Mouse (Mus musculus) midbrain, embryonic 14.5 days (tissue): ENCODE data around the gene Tnfsf14. TPM values are rescaled to one million over a fixed set of nuclear protein-coding genes. Genes with fewer than 3 reads are reported as not detected.

ENCODE experiments used
- ATAC-seq: fragments of 200-750 bp; cut with Nextera tagmentation; 2 replicates; pipeline ENCODE4 v1.8.0; 2017; ENCODE audit warnings: moderate number of reproducible peaks, moderate library complexity; ENCODE audit not compliant: low FRiP score, low TSS enrichment
- DNase-seq: peaks from one replicate; pipeline ENCODE4 v3.0.0-alpha.2; 2015
- H3K27ac ChIP-seq: fragments of 300-500 bp; sonication (generic); replicated peaks from 2 replicates; pipeline ENCODE4 v1.5.1; 2014; ENCODE audit warnings: mild to moderate bottlenecking, low read depth, low read length, moderate library complexity
- H3K27me3 ChIP-seq: fragments of 300-500 bp; sonication (generic); 2 replicates; pipeline ENCODE4 v1.6.1; 2014; ENCODE audit warnings: low read length, control low read depth, mixed read lengths; ENCODE audit not compliant: control insufficient read depth, insufficient read depth
- H3K36me3 ChIP-seq: fragments of 300-500 bp; sonication (generic); 2 replicates; pipeline ENCODE4 v1.6.1; 2014; ENCODE audit warnings: low read length, control low read depth; ENCODE audit not compliant: control insufficient read depth, insufficient read depth
- H3K4me1 ChIP-seq: fragments of 300-500 bp; sonication (generic); 2 replicates; pipeline ENCODE4 v1.6.1; 2014; ENCODE audit warnings: mild to moderate bottlenecking, antibody characterized with exemption, low read length, control low read depth; ENCODE audit not compliant: control insufficient read depth, insufficient read depth
- H3K4me2 ChIP-seq: fragments of 300-500 bp; sonication (generic); 2 replicates; pipeline ENCODE4 v1.6.1; 2014; ENCODE audit warnings: mild to moderate bottlenecking, low read length, moderate library complexity
- H3K4me3 ChIP-seq: fragments of 300-500 bp; sonication (generic); replicated peaks from 2 replicates; pipeline ENCODE4 v1.5.1; 2014; ENCODE audit warnings: low read depth, low read length
- H3K9ac ChIP-seq: fragments of 300-500 bp; sonication (generic); replicated peaks from 2 replicates; pipeline ENCODE4 v1.6.1; 2014; ENCODE audit warnings: mild to moderate bottlenecking, low read length, moderate library complexity
- H3K9me3 ChIP-seq: fragments of 300-500 bp; sonication (generic); 2 replicates; pipeline ENCODE4 v1.6.1; 2016; ENCODE audit warnings: low read length, control low read depth, mixed read lengths; ENCODE audit not compliant: control insufficient read depth
- WGBS: fragments of 180-500 bp; shearing (Covaris S2); extraction: QIAGEN DNeasy Blood & Tissue Kit; methylation state at CpG from one replicate; pipeline ENCODE4 v1.1.7; 2014; 5-methylcytosine and 5-hydroxymethylcytosine counted together
- polyA plus RNA-seq: library from polyadenylated mRNA; unstranded; fragments of >200 nt; fragmentation: Nextera tagmentation; extraction: Ambion mirVana; gene quantifications from 2 replicates; pipeline ENCODE4 v1.2.1, GENCODE M21; 2014

Gene Tnfsf14
- polyA plus RNA-seq, 1 experiment from 2014 or later = not detected

DNA sequence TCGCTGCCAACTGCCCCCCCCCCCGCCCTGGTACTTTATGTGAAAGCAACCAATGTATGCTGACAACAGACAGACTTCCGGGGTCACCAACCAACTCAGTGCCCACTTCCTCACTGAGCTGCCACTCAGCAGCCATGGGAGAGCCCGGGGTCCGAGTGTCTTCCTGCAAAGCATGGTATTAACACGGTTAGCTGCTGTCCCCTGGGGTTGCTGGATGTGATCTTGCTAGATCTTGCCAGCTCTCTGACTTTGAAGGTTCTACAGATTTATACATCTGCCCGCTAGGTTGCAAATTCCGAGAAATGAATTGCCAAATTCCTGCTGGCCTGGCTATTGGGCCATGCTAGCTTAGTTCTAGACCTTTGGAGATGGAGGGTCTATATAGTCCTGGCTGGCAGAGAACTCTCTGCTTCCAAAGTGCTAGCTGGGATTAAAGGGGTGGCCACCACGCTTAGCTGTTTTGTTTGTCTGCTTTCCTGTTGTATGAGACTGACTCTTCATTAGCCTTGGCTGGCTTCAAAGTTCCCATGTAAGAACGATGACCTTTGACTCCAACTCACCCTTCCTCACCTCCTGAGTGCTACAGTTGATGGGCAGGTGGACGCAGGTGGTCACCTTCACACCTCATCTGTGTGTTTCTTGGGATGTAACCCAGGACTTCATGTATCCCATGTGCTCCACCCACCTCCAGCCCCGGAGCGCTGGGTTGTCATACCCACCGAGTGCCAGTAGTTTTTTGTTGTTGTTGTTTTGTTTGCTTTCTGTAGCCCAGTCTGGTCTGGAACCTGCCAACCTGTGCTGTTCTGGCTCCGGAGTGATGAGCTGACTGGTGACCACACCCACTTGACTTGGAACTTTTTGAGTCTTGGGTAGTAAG, 36.1 kb upstream of the Tnfsf14 start:
- H3K4me2 ChIP-seq = no peak overlapping the region
- DNase-seq (no peak), ATAC-seq (no peak)
- WGBS = 82% methylated on average over 15 of the region's 15 CpGs
- H3K27me3 ChIP-seq = no peaks in the 10 kb centered on the region
- no peak overlapping the region for H3K27ac ChIP-seq
- peaks cover 9% of the 10 kb centered on the region; the same call in 1 of the 2 replicates for H3K36me3 ChIP-seq
- H3K4me1 ChIP-seq = no peaks in the 10 kb centered on the region
- no peak overlapping the region for H3K9ac ChIP-seq
- no peaks in the 10 kb centered on the region for H3K9me3 ChIP-seq
- H3K4me3 ChIP-seq = no peak overlapping the region

DNA sequence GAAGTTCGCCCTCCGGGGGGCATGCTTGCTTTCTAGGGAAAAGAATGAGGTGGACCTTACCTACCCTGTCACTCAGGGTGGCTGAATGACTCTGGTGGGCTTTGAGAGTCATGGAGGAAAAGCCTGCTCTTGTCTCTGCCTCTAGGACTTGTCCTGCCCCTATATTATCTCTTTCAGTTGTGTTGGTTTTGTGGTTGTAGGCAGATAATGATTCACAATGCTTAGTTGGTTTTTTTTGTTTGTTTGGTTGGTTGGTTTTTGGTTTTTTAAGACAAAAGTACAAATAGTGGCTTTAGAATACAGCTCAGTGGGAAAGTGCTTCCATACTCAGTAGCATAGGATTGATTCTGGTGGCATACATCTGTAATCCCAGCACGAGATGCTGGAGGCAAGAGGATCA, 34.9 kb upstream of the Tnfsf14 start:
- Histone ChIP-seq H3K4me1 (no peaks in the 10 kb centered on the region), H3K4me2 (no peak overlapping the region), H3K27me3 (no peaks in the 10 kb centered on the region), H3K9ac (no peak overlapping the region), H3K4me3 (no peak overlapping the region), H3K36me3 (no peaks in the 10 kb centered on the region), H3K27ac (no peak overlapping the region), H3K9me3 (no peaks in the 10 kb centered on the region)
- ATAC-seq (no peak), DNase-seq (no peak)
- WGBS = 83% methylated on average over 3 of the region's 3 CpGs

DNA sequence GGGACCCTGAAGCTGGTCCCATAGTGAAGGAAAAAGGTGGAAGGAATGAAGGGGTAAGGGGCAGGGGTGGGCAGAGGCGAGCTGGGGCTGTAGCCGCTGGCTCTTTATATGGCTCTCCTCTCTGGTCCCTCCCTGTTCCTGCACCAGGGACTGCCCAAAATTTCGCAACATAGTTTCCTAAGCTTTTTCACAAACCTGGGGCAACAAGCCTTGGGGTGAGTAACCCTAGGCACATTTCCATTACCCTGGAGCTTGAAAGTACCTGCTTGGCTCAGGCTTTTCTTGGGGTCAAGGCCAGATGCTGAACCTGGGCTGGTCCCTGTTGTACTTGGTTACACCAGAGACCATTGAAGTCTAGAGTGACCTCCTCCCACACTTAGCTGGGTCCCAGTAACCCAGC, 34.0 kb upstream of the Tnfsf14 start, which contains the start of gene C3:
C3 (minus strand) TSS at position 123 of the 400 bp plus-strand sequence.
- Histone ChIP-seq H3K27me3 (no peaks in the 10 kb centered on the region), H3K4me3 (no peak within 1 kb of the TSS), H3K4me2 (no peak within 1 kb of the TSS), H3K9me3 (no peaks in the 10 kb centered on the region), H3K9ac (no peak within 1 kb of the TSS), H3K36me3 (no peaks in the 10 kb centered on the region), H3K4me1 (no peaks in the 10 kb centered on the region), H3K27ac (no peak within 1 kb of the TSS)
- WGBS = 82% methylated on average over 3 of the region's 3 CpGs
- ATAC-seq (no peak), DNase-seq (no peak)

GRCm38 (mm10) chr17:57227468-57227867, 33.5 kb upstream of the Tnfsf14 start:
- WGBS = 95% methylated on average over 2 of the region's 2 CpGs
- Histone ChIP-seq H3K4me1 (no peaks in the 10 kb centered on the region), H3K27me3 (no peaks in the 10 kb centered on the region), H3K9ac (no peak overlapping the region), H3K4me2 (no peak overlapping the region), H3K27ac (no peak overlapping the region), H3K36me3 (no peaks in the 10 kb centered on the region), H3K4me3 (no peak overlapping the region), H3K9me3 (no peaks in the 10 kb centered on the region)
- DNase-seq (no peak), ATAC-seq (no peak)

- no peak overlapping the region for H3K4me2 ChIP-seq
- H3K4me3 ChIP-seq = no peak overlapping the region
- 76% methylated on average over 9 of the region's 9 CpGs for WGBS
- H3K36me3 ChIP-seq = no peaks in the 10 kb centered on the region
- no peaks in the 10 kb centered on the region for H3K9me3 ChIP-seq
- no peaks in the 10 kb centered on the region for H3K27me3 ChIP-seq
- H3K9ac ChIP-seq = no peak overlapping the region
- DNase-seq (no peak), ATAC-seq (no peak)
- H3K27ac ChIP-seq = no peak overlapping the region
- no peaks in the 10 kb centered on the region for H3K4me1 ChIP-seq
Measured at GRCm38 (mm10) chr17:57223313-57223712, 29.3 kb upstream of the Tnfsf14 start.

GRCm38 (mm10) chr17:57221911-57222310, 27.9 kb upstream of the Tnfsf14 start:
- no peaks in the 10 kb centered on the region for H3K27me3 ChIP-seq
- no peaks in the 10 kb centered on the region for H3K9me3 ChIP-seq

DNA sequence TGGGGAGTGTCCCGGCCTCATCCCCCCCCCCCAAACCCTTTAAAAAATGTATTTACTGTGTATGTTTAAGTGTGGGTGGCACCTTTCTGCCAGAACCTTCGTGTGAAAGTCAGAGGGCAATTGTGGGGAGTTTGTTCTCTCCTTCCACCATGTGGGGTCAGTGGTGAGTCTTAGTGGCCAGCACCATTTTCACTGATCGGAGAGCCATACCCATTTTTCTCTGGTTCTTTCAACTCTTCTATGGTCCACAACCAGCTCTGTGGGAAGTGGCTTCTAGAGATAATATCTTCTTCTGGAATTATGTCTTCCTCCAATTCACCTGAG, 25.9 kb upstream of the Tnfsf14 start:
- H3K36me3 ChIP-seq = no peaks in the 10 kb centered on the region
- H3K9ac ChIP-seq = no peak overlapping the region
- no peak overlapping the region for H3K4me2 ChIP-seq
- DNase-seq (peak; percentile 47), ATAC-seq (no peak)
- no peaks in the 10 kb centered on the region for H3K27me3 ChIP-seq
- WGBS = 17% methylated on average over 3 of the region's 3 CpGs
- no peaks in the 10 kb centered on the region for H3K9me3 ChIP-seq
- H3K4me1 ChIP-seq = no peaks in the 10 kb centered on the region
- no peak overlapping the region for H3K4me3 ChIP-seq
- no peak overlapping the region for H3K27ac ChIP-seq

More at GRCm38 (mm10) chr17:57221911-57222310, 27.9 kb upstream of the Tnfsf14 start:
- ATAC-seq = no peak
- Histone ChIP-seq H3K4me3 (no peak overlapping the region), H3K4me2 (no peak overlapping the region), H3K36me3 (no peaks in the 10 kb centered on the region), H3K9ac (no peak overlapping the region), H3K27ac (no peak overlapping the region), H3K4me1 (no peaks in the 10 kb centered on the region)
- DNase-seq = no peak
- WGBS = 85% methylated on average over 4 of the region's 4 CpGs

- peak; percentile 69 for DNase-seq
Measured at GRCm38 (mm10) chr17:57219167-57219883, 25.3 kb upstream of the Tnfsf14 start.

More at GRCm38 (mm10) chr17:57219167-57219883, 25.3 kb upstream of the Tnfsf14 start:
- no peak overlapping the region for H3K4me2 ChIP-seq
- no peaks in the 10 kb centered on the region for H3K27me3 ChIP-seq
- no peaks in the 10 kb centered on the region for H3K36me3 ChIP-seq
- WGBS = 27% methylated on average over 11 of the region's 11 CpGs
- H3K9ac ChIP-seq = no peak overlapping the region
- no peaks in the 10 kb centered on the region for H3K9me3 ChIP-seq
- H3K27ac ChIP-seq = no peak overlapping the region
- H3K4me3 ChIP-seq = no peak overlapping the region
- no peak for ATAC-seq
- H3K4me1 ChIP-seq = no peaks in the 10 kb centered on the region
